Mouse (Mus musculus): ENCODE measurements around the gene Ccdc125. TPM values are rescaled to one million over a fixed set of nuclear protein-coding genes. Genes with fewer than 3 reads are reported as not detected.
A peak's percentile ranks its signal among the peaks of the same experiment; 100 is the strongest.
"Not testable (repeated sequence)": the region's sequence is repeated elsewhere in the genome, so short reads cannot be mapped to it uniquely, and the experiment has no call there.

Gene Ccdc125
- polyA plus RNA-seq, 1 experiment = 12.7 TPM

- Histone ChIP-seq H3K27ac (replicated peaks; ENCODE audit: low read depth, low read length) (no peak overlapping the region), H3K4me3 (ENCODE audit: insufficient read depth, low read depth, low read length) (no peak overlapping the region), H3K4me1 (ENCODE audit: control insufficient read depth, insufficient read depth, insufficient read length, low read length) (no peaks in the 10 kb centered on the region)
Measured at GRCm38 (mm10) chr13:100684355-100684754, 14.8 kb downstream of the Ccdc125 start.

GRCm38 (mm10) chr13:100687513-100687912 is 18.0 kb downstream of the Ccdc125 start:
- Histone ChIP-seq H3K4me3 (ENCODE audit: insufficient read depth, low read depth, low read length) (no peak overlapping the region), H3K27ac (replicated peaks; ENCODE audit: low read depth, low read length) (no peak overlapping the region), H3K4me1 (ENCODE audit: control insufficient read depth, insufficient read depth, insufficient read length, low read length) (no peaks in the 10 kb centered on the region)

- Histone ChIP-seq H3K4me1 (ENCODE audit: control insufficient read depth, insufficient read depth, insufficient read length, low read length) (no peaks in the 10 kb centered on the region), H3K27ac (replicated peaks; ENCODE audit: low read depth, low read length) (no peak overlapping the region)
Measured at GRCm38 (mm10) chr13:100697541-100697940, 28.0 kb downstream of the Ccdc125 start.

GRCm38 (mm10) chr13:100698866-100699265 is 29.3 kb downstream of the Ccdc125 start:
- no peaks in the 10 kb centered on the region for H3K4me1 ChIP-seq (ENCODE audit: control insufficient read depth, insufficient read depth, insufficient read length, low read length)
- H3K4me3 ChIP-seq (ENCODE audit: insufficient read depth, low read depth, low read length) = no peak overlapping the region
- H3K27ac ChIP-seq (replicated peaks; ENCODE audit: low read depth, low read length) = no peak overlapping the region

More at GRCm38 (mm10) chr13:100697541-100697940, 28.0 kb downstream of the Ccdc125 start:
- no peak overlapping the region for H3K4me3 ChIP-seq (ENCODE audit: insufficient read depth, low read depth, low read length)

- no peaks in the 10 kb centered on the region for H3K4me1 ChIP-seq (ENCODE audit: control insufficient read depth, insufficient read depth, insufficient read length, low read length)
- H3K27ac ChIP-seq (replicated peaks; ENCODE audit: low read depth, low read length) = no peak overlapping the region
Measured at GRCm38 (mm10) chr13:100703468-100703867, 34.0 kb downstream of the Ccdc125 start.

GRCm38 (mm10) chr13:100706206-100706605 is 36.7 kb downstream of the Ccdc125 start:
- Histone ChIP-seq H3K4me3 (ENCODE audit: insufficient read depth, low read depth, low read length) (no peak overlapping the region), H3K27ac (replicated peaks; ENCODE audit: low read depth, low read length) (no peak overlapping the region), H3K4me1 (ENCODE audit: control insufficient read depth, insufficient read depth, insufficient read length, low read length) (no peaks in the 10 kb centered on the region)

More at GRCm38 (mm10) chr13:100703468-100703867, 34.0 kb downstream of the Ccdc125 start:
- no peak overlapping the region for H3K4me3 ChIP-seq (ENCODE audit: insufficient read depth, low read depth, low read length)

DNA sequence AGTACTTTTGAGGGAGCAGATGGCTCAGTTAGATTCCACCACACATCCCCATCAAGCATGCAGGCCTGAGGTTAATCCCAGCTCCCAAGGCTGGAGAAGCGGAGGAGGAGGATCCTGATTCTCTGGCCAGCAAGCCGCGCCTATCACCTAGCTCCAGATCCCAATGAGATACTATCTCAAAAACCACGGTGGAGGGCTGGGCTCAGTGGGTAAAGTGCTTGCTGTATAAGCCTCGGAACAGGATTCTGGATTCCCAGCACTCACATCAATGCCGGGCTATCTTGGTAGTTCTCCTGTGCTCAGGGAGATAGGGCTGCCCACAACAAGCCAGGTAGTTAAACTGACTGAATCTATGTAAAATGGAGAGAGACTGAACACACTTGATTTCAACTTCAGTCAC is 46.0 kb downstream of the Ccdc125 start:
- no peak overlapping the region for H3K27ac ChIP-seq (replicated peaks; ENCODE audit: low read depth, low read length)
- H3K4me1 ChIP-seq (ENCODE audit: control insufficient read depth, insufficient read depth, insufficient read length, low read length) = no peaks in the 10 kb centered on the region

GRCm38 (mm10) chr13:100721656-100722055 is 52.1 kb downstream of the Ccdc125 start:
- Histone ChIP-seq H3K27ac (replicated peaks; ENCODE audit: low read depth, low read length) (no peak overlapping the region), H3K4me1 (ENCODE audit: control insufficient read depth, insufficient read depth, insufficient read length, low read length) (peaks cover 5% of the 10 kb centered on the region; the same call in 1 of the 2 replicates), H3K4me3 (ENCODE audit: insufficient read depth, low read depth, low read length) (no peak overlapping the region)

More for the DNA sequence above, 46.0 kb downstream of the Ccdc125 start:
- H3K4me3 ChIP-seq (ENCODE audit: insufficient read depth, low read depth, low read length) = no peak overlapping the region

DNA sequence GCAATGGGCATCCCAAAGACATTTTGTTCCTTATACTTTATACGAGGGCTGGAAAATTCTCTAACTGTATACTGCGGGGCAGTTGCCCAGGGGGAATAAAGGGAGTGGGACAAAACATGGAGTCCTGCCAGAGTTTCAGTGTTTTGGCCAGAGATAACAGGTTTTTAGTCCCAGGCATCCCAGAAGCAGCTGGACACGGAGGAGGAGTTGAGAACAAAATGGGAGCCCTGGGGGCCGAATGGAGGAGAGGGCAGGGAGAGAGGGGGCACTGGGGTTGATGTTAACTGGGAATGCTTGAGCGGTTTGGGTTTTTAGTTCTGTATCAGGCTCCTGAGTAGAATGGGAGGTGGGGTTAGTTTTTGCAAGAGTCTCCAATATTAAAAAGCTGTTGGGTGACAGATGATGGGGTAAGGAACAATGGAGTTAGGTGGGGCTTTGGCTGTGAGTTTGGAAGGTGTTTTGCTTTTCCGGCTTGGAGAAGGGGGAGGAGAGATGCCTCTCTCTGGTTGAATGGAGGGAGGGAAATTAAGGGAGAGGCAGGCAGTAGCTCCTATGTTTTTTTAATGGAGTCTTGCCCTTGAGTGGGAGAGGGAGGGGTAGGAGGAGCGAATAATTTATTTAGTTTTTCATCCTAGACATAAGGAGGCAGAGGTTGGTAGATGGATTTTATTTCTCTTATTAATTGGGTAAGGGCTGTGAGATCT is 54.7 kb downstream of the Ccdc125 start:
- Histone ChIP-seq H3K27ac (replicated peaks; ENCODE audit: low read depth, low read length) (no peak overlapping the region), H3K4me3 (ENCODE audit: insufficient read depth, low read depth, low read length) (no peak overlapping the region), H3K4me1 (ENCODE audit: control insufficient read depth, insufficient read depth, insufficient read length, low read length) (peaks cover 9% of the 10 kb centered on the region)

DNA sequence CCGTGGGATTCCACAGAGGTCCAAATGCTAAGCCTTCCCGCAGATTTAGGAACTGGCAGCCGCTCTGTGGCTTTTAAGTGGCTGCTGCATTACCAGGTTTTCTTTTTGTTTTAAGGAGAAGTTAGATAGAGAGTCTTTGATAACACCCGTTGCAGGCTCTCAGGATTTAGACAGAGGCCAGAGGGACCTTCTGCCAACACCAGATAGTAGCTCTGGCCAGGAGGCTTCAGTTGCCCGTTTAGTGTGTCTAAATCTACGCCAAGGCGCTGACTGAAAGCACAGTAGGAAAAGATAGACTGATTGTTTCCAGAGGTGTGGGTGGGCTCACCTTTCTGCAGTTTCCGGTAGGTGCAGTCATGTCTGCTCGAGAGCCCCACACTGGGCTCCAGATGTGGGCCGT is 55.7 kb downstream of the Ccdc125 start:
- Histone ChIP-seq H3K4me3 (ENCODE audit: insufficient read depth, low read depth, low read length) (no peak overlapping the region), H3K27ac (replicated peaks; ENCODE audit: low read depth, low read length) (no peak overlapping the region), H3K4me1 (ENCODE audit: control insufficient read depth, insufficient read depth, insufficient read length, low read length) (peaks cover 12% of the 10 kb centered on the region)

DNA sequence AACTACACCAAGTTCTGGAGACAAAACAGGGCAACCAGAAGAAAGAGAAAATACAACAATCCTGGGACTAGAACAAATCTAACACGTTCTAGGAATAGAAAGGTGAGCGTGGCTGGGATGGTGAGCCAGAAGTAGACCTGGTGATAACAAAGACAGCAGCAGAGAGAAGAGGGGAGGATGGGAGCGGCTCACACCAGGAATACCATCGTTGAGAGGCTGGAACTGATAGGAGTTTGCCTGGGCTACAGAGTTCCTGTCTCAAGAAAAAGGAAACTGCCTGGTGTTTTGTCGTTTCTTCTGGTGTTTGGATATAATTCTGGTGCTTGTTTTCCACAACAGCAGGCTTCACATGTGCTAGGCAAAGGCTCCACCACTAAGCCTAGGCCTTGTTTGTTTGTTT is 58.6 kb downstream of the Ccdc125 start:
- Histone ChIP-seq H3K4me3 (ENCODE audit: insufficient read depth, low read depth, low read length) (no peak overlapping the region), H3K4me1 (ENCODE audit: control insufficient read depth, insufficient read depth, insufficient read length, low read length) (peaks cover 12% of the 10 kb centered on the region), H3K27ac (replicated peaks; ENCODE audit: low read depth, low read length) (no peak overlapping the region)

GRCm38 (mm10) chr13:100728530-100728929 is 59.0 kb downstream of the Ccdc125 start:
- not testable (repeated sequence) for H3K27ac ChIP-seq (replicated peaks; ENCODE audit: low read depth, low read length); H3K4me3 ChIP-seq (ENCODE audit: insufficient read depth, low read depth, low read length)
- peaks cover 12% of the 10 kb centered on the region for H3K4me1 ChIP-seq (ENCODE audit: control insufficient read depth, insufficient read depth, insufficient read length, low read length)

DNA sequence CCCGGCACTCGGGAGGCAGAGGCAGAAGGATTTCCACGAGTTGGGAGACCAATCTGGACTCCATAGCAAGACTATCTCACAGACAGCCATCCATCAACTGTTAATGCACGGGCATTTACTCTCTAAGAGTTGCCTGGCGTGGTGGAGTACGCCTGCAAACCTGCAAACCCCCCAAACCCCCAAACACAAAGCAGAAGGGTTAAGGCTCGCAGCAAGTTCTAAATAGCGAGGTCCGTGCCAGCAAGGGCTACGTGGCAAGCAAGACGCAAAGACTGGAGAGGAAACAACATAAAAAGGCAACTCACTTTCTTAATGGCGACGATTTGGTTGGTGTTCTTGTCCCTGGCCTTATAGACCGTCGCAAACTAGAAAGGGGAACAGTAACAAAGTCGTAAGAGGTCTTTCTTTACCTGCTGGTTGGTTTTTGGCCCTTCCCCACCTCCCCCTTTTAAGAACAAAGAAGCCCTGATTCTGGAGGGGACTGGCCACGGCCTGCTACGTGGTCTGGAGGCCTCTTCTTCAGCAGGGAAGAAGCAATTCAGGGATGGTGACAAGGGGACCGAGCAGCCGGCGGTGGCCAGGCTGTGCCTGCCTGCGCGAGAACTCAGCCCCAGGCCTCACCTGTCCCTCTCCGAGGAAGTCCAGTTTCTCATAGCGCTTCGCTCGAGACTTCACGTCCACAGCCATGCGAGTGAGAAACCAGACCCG is 60.8 kb downstream of the Ccdc125 start:
- H3K27ac ChIP-seq (replicated peaks; ENCODE audit: low read depth, low read length) = peak overlapping the region; percentile 78
- H3K4me1 ChIP-seq (ENCODE audit: control insufficient read depth, insufficient read depth, insufficient read length, low read length) = peaks cover 9% of the 10 kb centered on the region

GRCm38 (mm10) chr13:100730861-100731176 is 61.3 kb downstream of the Ccdc125 start, which contains the start of gene Cdk7:
Gene Cdk7 (minus strand): TSS chr13:100730939.
- peak within 1 kb of the TSS; percentile 78 for H3K4me3 ChIP-seq (ENCODE audit: insufficient read depth, low read depth, low read length)
- H3K4me1 ChIP-seq (ENCODE audit: control insufficient read depth, insufficient read depth, insufficient read length, low read length) = peaks cover 7% of the 10 kb centered on the region
- peak within 1 kb of the TSS; percentile 78 for H3K27ac ChIP-seq (replicated peaks; ENCODE audit: low read depth, low read length)

More for the DNA sequence above, 60.8 kb downstream of the Ccdc125 start:
- peak overlapping the region; percentile 78 for H3K4me3 ChIP-seq (ENCODE audit: insufficient read depth, low read depth, low read length)

DNA sequence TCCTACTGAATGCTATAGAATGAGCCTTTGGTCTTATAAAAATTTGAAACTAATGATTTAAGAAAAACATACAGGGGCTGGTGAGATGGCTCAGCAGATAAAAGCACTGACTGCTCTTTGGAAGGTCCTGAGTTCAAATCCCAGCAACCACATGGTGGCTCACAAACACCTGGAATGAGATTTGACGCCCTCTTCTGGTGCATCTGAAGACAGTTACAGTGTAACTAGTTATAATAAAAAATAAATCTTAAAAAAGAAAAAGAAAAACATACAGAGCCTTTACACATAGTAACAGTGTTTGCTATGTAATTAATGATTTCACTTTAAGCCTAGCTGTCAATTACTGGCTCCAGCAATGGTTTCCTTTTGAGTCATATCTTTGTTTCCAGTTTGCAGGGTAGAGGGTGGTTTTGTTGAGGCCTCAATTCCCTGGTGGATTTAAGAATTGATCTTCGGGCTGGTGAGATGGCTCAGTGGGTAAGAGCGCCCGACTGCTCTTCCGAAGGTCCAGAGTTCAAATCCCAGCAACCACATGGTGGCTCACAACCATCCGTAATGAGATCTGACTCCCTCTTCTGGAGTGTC is 62.0 kb downstream of the Ccdc125 start:
- not testable (repeated sequence) for H3K4me1 ChIP-seq (ENCODE audit: control insufficient read depth, insufficient read depth, insufficient read length, low read length); H3K4me3 ChIP-seq (ENCODE audit: insufficient read depth, low read depth, low read length); H3K27ac ChIP-seq (replicated peaks; ENCODE audit: low read depth, low read length)

Measured in brown adipose tissue, adult 24 weeks (tissue).